Mouse (Mus musculus) embryonic fibroblast, embryonic 13.5 days (primary cell): ENCODE results near the gene Cdc27. TPM values are rescaled to one million over a fixed set of nuclear protein-coding genes. Genes with fewer than 3 reads are reported as not detected.
"Not testable (repeated sequence)": the region's sequence is repeated elsewhere in the genome, so short reads cannot be mapped to it uniquely, and the experiment has no call there.

Source experiments
- H3K27ac ChIP-seq: 2 replicates; pipeline ENCODE4 v1.5.1; 2012; ENCODE audit warnings: low read length, control low read depth, inconsistent platforms; ENCODE audit not compliant: insufficient read depth
- H3K4me1 ChIP-seq: 2 replicates; pipeline ENCODE4 v1.6.1; 2011; ENCODE audit warnings: low read length; ENCODE audit not compliant: control insufficient read depth, insufficient read depth
- H3K4me3 ChIP-seq: 2 replicates; pipeline ENCODE4 v1.5.1; 2011; ENCODE audit warnings: mild to moderate bottlenecking, control low read depth, low read length; ENCODE audit not compliant: insufficient read depth
- CTCF ChIP-seq: IDR thresholded peaks from 2 replicates; pipeline ENCODE4 v1.5.1; 2011; ENCODE audit warnings: mild to moderate bottlenecking, control low read depth, low read length, moderate library complexity, borderline replicate concordance; ENCODE audit not compliant: insufficient read depth
- POLR2A ChIP-seq: IDR thresholded peaks from 2 replicates; pipeline ENCODE4 v1.6.1; 2011; ENCODE audit warnings: low read depth, mild to moderate bottlenecking, control low read depth, low read length, moderate library complexity
- polyA plus RNA-seq: library from polyadenylated mRNA; stranded (reverse); fragments of >200 nt; gene quantifications from 2 replicates; pipeline ENCODE4 v1.2.4, GENCODE M21; 2011; ENCODE audit warnings: low read depth; ENCODE audit not compliant: missing spikeins, insufficient read length

The Cdc27 gene
- polyA plus RNA-seq, 1 experiment = 111 TPM

DNA sequence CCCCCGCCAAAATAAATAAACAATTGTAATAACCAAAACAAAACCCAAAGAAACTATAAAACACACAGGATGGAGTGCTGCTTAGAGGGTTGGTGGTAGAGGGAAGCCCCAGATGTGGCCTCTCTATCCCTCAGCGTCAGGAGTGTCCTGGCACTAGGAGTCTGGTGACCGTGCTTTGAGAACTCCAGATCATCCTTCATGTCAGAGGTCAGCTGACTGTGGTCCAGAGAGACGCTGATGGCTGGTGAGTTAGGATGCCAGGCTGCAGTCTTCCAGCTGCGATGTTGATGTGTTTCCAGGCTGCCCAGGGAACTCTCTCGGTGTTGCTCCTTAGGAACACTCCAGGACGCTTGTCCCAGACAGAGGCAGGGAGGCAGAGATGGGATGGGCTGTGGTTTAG is 21.7 kb upstream of the Cdc27 start:
- no peak for TF ChIP-seq CTCF
- TF ChIP-seq POLR2A = no peak

DNA sequence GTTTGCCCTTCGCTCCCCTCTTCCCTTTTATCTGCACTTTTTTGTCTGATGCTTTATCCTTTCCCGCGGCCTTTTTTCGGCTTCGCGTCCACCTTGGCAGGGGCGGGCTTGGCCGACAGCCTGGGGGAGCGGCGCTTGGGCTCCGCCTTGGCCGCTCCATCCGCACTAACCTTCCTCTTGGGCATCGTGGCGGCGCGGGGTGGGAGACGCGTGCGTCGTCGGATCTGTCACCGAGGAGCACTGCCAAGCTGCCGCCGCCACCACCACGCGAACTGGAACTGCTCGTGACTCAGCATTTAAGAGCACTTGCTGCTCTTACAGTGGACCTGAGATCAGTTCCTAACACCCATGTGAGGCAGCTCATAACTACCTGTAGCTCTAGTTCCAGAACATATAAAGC is 21.0 kb upstream of the Cdc27 start:
- peak overlapping the region; percentile 3; the same call in 1 of the 2 replicates for H3K4me3 ChIP-seq
- H3K4me1 ChIP-seq, H3K27ac ChIP-seq: not testable (repeated sequence)

More for the DNA sequence above, 21.7 kb upstream of the Cdc27 start:
- Histone ChIP-seq H3K27ac (no peak overlapping the region), H3K4me3 (no peak overlapping the region), H3K4me1 (no peaks in the 10 kb centered on the region)

DNA sequence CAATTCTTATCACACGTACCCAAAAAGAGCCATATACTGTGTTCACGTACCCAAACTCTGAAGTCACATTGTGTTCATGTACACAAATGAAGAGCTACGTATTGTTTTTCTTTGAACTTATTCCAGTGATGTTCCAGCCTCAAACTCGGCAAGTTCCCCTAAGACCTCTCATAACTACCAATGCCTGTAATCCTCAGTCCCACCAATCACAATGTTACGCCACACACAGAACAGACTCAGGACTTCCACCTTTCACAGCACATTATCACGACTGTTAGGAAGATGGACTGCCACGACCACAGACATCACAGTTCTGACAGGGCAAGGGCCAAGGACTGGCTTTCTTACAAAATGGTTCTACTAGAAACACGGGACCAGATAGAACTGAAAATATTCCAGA is 20.1 kb upstream of the Cdc27 start:
- H3K27ac ChIP-seq, H3K4me3 ChIP-seq, H3K4me1 ChIP-seq: not testable (repeated sequence)

GRCm38 (mm10) chr11:104568326-104568725 is 17.9 kb upstream of the Cdc27 start:
- Histone ChIP-seq H3K4me1 (peaks cover 3% of the 10 kb centered on the region; the same call in 1 of the 2 replicates), H3K27ac (no peak overlapping the region), H3K4me3 (no peak overlapping the region)
- TF ChIP-seq CTCF = no peak
- TF ChIP-seq POLR2A = no peak

- no peak overlapping the region for H3K4me3 ChIP-seq
- H3K4me1 ChIP-seq = peaks cover 3% of the 10 kb centered on the region; the same call in 1 of the 2 replicates
- no peak for TF ChIP-seq CTCF
- no peak overlapping the region for H3K27ac ChIP-seq
Observed at GRCm38 (mm10) chr11:104567736-104568135, 17.3 kb upstream of the Cdc27 start.

GRCm38 (mm10) chr11:104566796-104567195 is 16.4 kb upstream of the Cdc27 start:
- H3K27ac ChIP-seq = no peak overlapping the region
- no peak overlapping the region for H3K4me3 ChIP-seq
- TF ChIP-seq POLR2A (no peak), CTCF (no peak)
- H3K4me1 ChIP-seq = peaks cover 3% of the 10 kb centered on the region; the same call in 1 of the 2 replicates

DNA sequence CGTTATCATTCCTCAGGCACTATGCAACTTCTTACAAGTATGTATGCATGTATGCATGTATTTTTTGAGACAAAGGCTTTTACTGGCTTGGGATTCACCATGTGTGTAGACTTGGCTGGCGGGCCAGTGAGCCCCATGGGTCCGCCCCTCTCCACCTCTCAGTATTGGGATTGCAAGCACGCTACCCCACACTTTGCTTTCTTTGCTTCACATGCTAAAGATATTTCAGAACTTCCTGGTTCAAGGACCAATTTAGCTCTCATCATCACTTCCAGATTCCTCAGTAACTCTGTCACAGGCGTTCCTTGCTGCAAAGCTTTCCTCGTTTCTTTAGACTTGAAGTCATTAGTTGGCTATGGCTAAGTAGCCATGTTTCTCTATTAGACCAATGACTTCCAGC is 15.7 kb upstream of the Cdc27 start:
- H3K4me1 ChIP-seq = peaks cover 3% of the 10 kb centered on the region; the same call in 1 of the 2 replicates
- H3K27ac ChIP-seq = no peak overlapping the region
- H3K4me3 ChIP-seq = no peak overlapping the region
- TF ChIP-seq CTCF (no peak), POLR2A (no peak)

- Histone ChIP-seq H3K4me1 (peaks cover 10% of the 10 kb centered on the region; the same call in 1 of the 2 replicates), H3K4me3 (no peak overlapping the region), H3K27ac (no peak overlapping the region)
- TF ChIP-seq CTCF (no peak), POLR2A (no peak)
Observed at GRCm38 (mm10) chr11:104565172-104565571, 14.8 kb upstream of the Cdc27 start.

DNA sequence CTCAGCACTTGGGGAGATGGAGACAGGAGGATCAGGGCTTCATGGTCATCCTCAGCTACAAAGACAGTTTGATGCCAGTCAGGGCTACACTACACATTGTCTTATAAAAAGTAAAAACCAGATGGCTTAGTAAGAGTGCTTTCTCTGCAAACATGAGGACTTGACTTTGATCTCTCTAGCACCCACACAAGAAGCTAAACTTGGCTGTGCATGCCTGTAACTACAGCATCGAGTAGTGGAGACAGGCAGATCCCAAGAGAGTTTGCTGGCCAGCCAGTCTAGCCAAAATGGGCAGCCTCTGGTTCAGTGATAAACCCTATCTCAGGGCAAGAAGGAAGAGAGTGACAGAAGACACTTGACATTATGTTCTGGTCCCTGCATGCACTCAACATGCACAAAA is 13.1 kb upstream of the Cdc27 start:
- no peak overlapping the region for H3K27ac ChIP-seq
- no peak overlapping the region for H3K4me3 ChIP-seq
- no peak for TF ChIP-seq CTCF
- TF ChIP-seq POLR2A = no peak
- H3K4me1 ChIP-seq = peaks cover 10% of the 10 kb centered on the region; the same call in 1 of the 2 replicates

DNA sequence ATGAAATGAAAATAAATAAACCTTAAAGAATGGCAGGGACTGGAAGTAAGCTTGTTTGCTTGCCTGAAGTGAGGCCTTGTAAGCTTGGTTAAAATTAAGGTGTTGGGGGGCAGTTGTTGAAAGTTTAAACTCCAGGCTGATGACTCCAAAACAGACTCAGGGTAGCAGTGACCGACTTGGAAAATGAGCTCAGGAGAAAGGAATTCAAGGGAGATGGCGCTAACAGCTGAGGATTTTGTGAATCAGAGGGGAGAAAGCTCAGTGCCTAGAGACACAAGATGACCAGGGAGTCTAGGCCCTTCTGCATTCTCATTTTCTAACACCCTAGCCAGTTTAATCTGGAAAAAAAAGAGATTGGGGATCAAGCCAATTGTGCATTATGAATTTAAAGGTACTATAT is 10.6 kb upstream of the Cdc27 start:
- H3K4me3 ChIP-seq = no peak overlapping the region
- peak overlapping the region; percentile 66 for H3K27ac ChIP-seq
- TF ChIP-seq CTCF (no peak), POLR2A (no peak)
- H3K4me1 ChIP-seq = peaks cover 10% of the 10 kb centered on the region; the same call in 1 of the 2 replicates

GRCm38 (mm10) chr11:104558651-104559403 is 8.4 kb upstream of the Cdc27 start:
- H3K4me3 ChIP-seq = no peak overlapping the region
- TF ChIP-seq CTCF = no peak
- TF ChIP-seq POLR2A = no peak
- peaks cover 7% of the 10 kb centered on the region; the same call in 1 of the 2 replicates for H3K4me1 ChIP-seq
- H3K27ac ChIP-seq = no peak overlapping the region
